In the genomic region with DNA sequence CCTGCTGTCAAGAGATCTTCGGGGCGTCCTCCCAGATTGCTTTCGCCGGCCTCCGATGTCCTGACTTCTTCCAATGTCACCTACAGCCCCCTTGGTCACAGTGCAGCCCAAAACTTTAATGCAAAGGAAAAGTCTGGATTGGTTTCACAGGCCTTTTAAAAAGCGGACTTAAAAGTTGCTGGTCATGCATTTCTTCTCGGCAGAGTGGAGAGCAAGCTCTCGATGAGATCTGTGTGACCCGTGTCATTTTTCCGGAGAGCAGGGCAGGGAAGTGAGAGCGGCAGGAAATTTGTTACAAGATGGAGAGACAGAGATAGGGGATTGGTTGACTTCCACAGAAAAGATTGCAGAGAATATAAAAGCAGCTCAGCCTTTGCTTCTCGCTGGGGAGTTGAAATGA, we compare ENCODE assay signal across 9 mouse cellular contexts. TPM values are rescaled to one million over a fixed set of nuclear protein-coding genes. Genes with fewer than 3 reads are reported as not detected.
DNase-seq lines count a peak whose midpoint lies in the region; ATAC-seq and TF ChIP-seq lines count a peak whose summit lies in the region.
"Had no signal": no experiment of that assay in that cellular context is flagged by ENCODE, and none has a peak within 500 bp of the region (broad histone marks: within the 10 kb centered on the region; RNA-seq: fewer than 3 reads in every experiment).

No protein-coding gene starts in this region.

- H3K4me3 ChIP-seq in heart, embryonic 15.5 days: peak overlapping the region; percentile 86
- peak overlapping the region; percentile 89 for H3K4me3 ChIP-seq in limb, embryonic 14.5 days (replicated peaks; ENCODE audit: low read length)

- DNase-seq in kidney, adult 18-20 months: peak; percentile 50
- DNase-seq in kidney, postnatal 25 days: no peak
- DNase-seq in c-Kit-negative CD71-positive TER-119-positive erythroid progenitor cells, embryonic 14.5 days (ENCODE audit: low read depth, low spot score): peak; percentile 38
- DNase-seq in limb, embryonic 14.5 days (ENCODE audit: low spot score): no peak
- DNase-seq in naive thymus-derived CD4-positive, alpha-beta T cell, adult 2 months (ENCODE audit: low read depth): peak; percentile 46
- no peak for DNase-seq in layer of hippocampus, adult 8-10 months (ENCODE audit: low spot score in 2 of 2)

- TF ChIP-seq POLR2A in limb, embryonic 14.5 days (IDR thresholded peaks at IDR 0.05; ENCODE audit: borderline replicate concordance, extremely low read depth, insufficient read depth, insufficient read length): no peak

- peak overlapping the region; percentile 79 for H3K4me2 ChIP-seq in heart, embryonic 15.5 days
- H3K4me2 ChIP-seq in limb, embryonic 14.5 days (replicated peaks; ENCODE audit: low read depth, low read length, severe bottlenecking): peak overlapping the region; percentile 64

- H3K4me1 ChIP-seq in heart, embryonic 15.5 days (replicated peaks): peaks cover 27% of the 10 kb centered on the region
- H3K4me1 ChIP-seq in limb, embryonic 14.5 days (ENCODE audit: control insufficient read depth, insufficient read depth, low read length): peaks cover 18% of the 10 kb centered on the region

- WGBS in heart, embryonic 15.5 days: 0% methylated on average over 12 of the region's 12 CpGs
- WGBS in limb, embryonic 14.5 days: under 1% methylated on average over 12 of the region's 12 CpGs

- peak overlapping the region; percentile 95 for H3K9ac ChIP-seq in heart, embryonic 15.5 days
- peak overlapping the region; percentile 83 for H3K9ac ChIP-seq in limb, embryonic 14.5 days (ENCODE audit: low read depth, low read length, severe bottlenecking)

- H3K27me3 ChIP-seq in heart, embryonic 15.5 days: no peaks in the 10 kb centered on the region
- no peaks in the 10 kb centered on the region for H3K27me3 ChIP-seq in limb, embryonic 14.5 days (ENCODE audit: control insufficient read depth, insufficient read depth, low read length)

- H3K27ac ChIP-seq in heart, embryonic 15.5 days: peak overlapping the region; percentile 94
- 0 out of 2 replicates have a peak overlapping the region, but pooled peaks have one; percentile 91 for H3K27ac ChIP-seq in limb, embryonic 14.5 days (replicated peaks; ENCODE audit: low read depth, low read length)

- ATAC-seq in heart, embryonic 15.5 days (replicated peaks; ENCODE audit: insufficient number of reproducible peaks, insufficient read depth, low FRiP score, low read depth): no peak
- ATAC-seq in limb, embryonic 14.5 days (ENCODE audit: low FRiP score, low read depth): no peak
- ATAC-seq in frontal cortex, adult (ENCODE audit: low TSS enrichment): no peak

- no peaks in the 10 kb centered on the region for H3K9me3 ChIP-seq in heart, embryonic 15.5 days (replicated peaks)
- no peaks in the 10 kb centered on the region for H3K9me3 ChIP-seq in limb, embryonic 14.5 days (ENCODE audit: control insufficient read depth, low read length)

- no peaks in the 10 kb centered on the region for H3K36me3 ChIP-seq in heart, embryonic 15.5 days
- H3K36me3 ChIP-seq in limb, embryonic 14.5 days (ENCODE audit: control insufficient read depth, insufficient read depth, low read length): peaks cover 4% of the 10 kb centered on the region; the same call in 1 of the 2 replicates

RNA-seq across cellular contexts. Expression of a gene that starts 0.9 kb away (rescaled TPM):
- polyA plus RNA-seq in heart, embryonic 15.5 days (2015; fragmentation: Nextera tagmentation; extraction: Ambion mirVana): 21.9 and 30.4 TPM in 2 replicates
- polyA plus RNA-seq in limb, embryonic 14.5 days (2012; rRNA removed): 104 and 128 TPM in 2 replicates
- 49.0 and 54.9 TPM in 2 replicates for polyA plus RNA-seq in limb, embryonic 14.5 days (2014; fragmentation: Nextera tagmentation; extraction: Ambion mirVana)
- 10 to 100 TPM; 45.2 to 52.9 (median 46.9) TPM for total RNA-seq in layer of hippocampus, adult 8-10 months (2022)

RNA-seq across cellular contexts. Expression of a gene that starts 18.5 kb away (rescaled TPM):
- polyA plus RNA-seq in heart, embryonic 15.5 days (2015; fragmentation: Nextera tagmentation; extraction: Ambion mirVana): 30.2 and 40.0 TPM in 2 replicates
- polyA plus RNA-seq in limb, embryonic 14.5 days (2012; rRNA removed): 43.4 and 49.7 TPM in 2 replicates
- polyA plus RNA-seq in limb, embryonic 14.5 days (2014; fragmentation: Nextera tagmentation; extraction: Ambion mirVana): 46.6 and 47.6 TPM in 2 replicates
- total RNA-seq in layer of hippocampus, adult 8-10 months (2022): 10 to 100 TPM; 22.7 to 25.3 (median 23.5) TPM

RNA-seq across cellular contexts. Expression of a gene that starts 49.2 kb away (rescaled TPM):
- 0.27 TPM in 1 of 2 replicates, not detected in the other for polyA plus RNA-seq in heart, embryonic 15.5 days (2015; fragmentation: Nextera tagmentation; extraction: Ambion mirVana)
- polyA plus RNA-seq in limb, embryonic 14.5 days (2012; rRNA removed): 0.03 TPM in 1 of 2 replicates, not detected in the other
- polyA plus RNA-seq in limb, embryonic 14.5 days (2014; fragmentation: Nextera tagmentation; extraction: Ambion mirVana): not detected in 2 replicates
- total RNA-seq in layer of hippocampus, adult 8-10 months (2022): under 1 TPM in 2 of 4 experiments, not detected in 2; 0.14 to 0.37 TPM
- total RNA-seq: adrenal gland, postnatal 36 days had no signal

Comparison
In these comparisons a context has a peak if more than half of its experiments do, and no peak if none do; other contexts are left out.
1. DNase-seq: peak in kidney, adult 18-20 months (single experiment), c-Kit-negative CD71-positive TER-119-positive erythroid progenitor cells, embryonic 14.5 days (single experiment) and naive thymus-derived CD4-positive, alpha-beta T cell, adult 2 months (single experiment); none in kidney, postnatal 25 days (0 of 2), limb, embryonic 14.5 days (single experiment) and layer of hippocampus, adult 8-10 months (0 of 2).